Mouse (Mus musculus) G1E-ER4 (cell line): ENCODE results near the gene Tax1bp1. TPM values are rescaled to one million over a fixed set of nuclear protein-coding genes. Genes with fewer than 3 reads are reported as not detected.

Experiments
- GATA1 ChIP-seq: IDR thresholded peaks from one replicate; pipeline ENCODE4 v1.8.0; 2012; ENCODE audit warnings: low read length, inconsistent platforms
- polyA plus RNA-seq: library from polyadenylated mRNA; stranded (reverse); fragments of >175 nt; gene quantifications from 2 replicates; pipeline ENCODE4 v1.2.3, GENCODE M21; 2012

Tax1bp1 gene
- polyA plus RNA-seq, result 9.6 and 18.5 TPM in 2 replicates

DNA sequence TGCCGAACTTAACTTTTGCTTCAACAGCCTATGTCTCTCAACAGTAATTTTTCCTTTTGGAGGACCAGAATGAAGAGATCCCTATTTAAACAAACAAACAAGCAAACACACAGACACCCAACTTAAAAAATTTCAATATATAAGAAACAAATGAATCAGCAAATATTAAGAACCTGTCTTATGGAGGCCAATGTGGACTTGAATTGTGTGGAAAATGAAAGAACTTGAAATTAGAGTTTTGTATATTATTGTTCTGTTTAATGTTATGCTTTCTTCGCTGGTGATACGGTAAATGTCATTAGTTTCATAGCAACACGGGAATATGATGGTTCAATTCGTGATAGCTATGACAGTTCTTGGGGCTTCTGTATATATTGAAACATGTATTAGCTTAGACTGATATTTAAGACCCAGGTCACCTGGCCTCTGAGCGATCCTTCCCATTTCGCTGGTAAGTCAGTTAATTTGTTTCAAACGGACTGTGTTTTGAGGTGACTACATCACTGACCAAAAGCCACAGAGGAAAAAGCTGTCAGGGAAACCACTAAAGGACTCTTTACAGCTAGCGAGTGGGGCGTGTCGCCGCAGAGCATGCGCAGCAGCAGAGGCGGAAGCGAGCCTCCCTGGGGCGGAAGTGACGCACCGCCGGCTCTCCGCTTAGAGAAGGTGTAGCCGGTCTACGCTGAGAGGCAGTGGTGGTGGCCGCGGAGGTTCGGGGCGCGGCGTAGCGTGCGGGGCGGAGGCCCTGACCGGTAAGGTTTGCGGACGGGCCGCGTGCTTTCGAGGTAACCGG lies at the start of gene Tax1bp1:
Gene Tax1bp1 (plus strand): TSS at position 626 of the 793 bp plus-strand sequence.
- no peak for TF ChIP-seq GATA1

DNA sequence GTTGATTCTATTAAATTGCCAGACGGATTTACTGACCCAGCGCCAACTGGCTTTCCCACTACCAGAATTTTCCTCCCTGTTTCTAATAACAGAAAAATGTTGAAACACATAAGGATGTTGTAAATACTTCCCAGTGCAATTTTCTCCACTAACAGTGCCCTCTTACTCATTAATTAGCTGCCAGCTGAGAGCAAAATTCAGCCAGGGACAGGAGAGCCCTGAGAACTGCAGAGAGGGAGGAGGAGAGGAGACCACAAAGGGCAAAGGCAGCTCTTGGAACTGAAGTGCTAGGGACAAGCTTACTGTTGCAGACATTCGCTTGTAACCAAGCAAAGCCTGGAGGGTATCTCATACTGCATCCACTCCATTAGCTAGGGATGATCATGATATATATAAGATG lies 45.9 kb upstream of the Tax1bp1 start:
- TF ChIP-seq GATA1, result no peak

DNA sequence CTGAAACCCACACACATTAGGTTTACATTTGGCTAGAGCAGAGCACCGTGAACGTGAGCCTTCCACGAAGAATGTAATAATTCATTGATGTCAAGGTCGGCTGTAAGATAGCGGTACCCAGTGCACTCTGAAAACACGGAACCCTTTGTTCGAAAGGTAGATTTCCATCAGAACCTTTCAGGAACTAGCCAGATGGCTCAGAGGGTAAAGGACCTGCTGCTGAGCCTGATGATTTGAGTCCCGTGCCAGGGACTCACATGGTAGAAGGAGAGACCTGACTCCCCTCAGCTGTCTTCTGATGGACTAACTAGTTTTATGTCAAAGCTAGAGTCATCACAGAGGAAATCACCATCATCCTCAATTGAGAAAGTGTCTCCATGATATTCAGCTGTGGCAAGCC lies 41.7 kb upstream of the Tax1bp1 start:
- TF ChIP-seq GATA1, result no peak

DNA sequence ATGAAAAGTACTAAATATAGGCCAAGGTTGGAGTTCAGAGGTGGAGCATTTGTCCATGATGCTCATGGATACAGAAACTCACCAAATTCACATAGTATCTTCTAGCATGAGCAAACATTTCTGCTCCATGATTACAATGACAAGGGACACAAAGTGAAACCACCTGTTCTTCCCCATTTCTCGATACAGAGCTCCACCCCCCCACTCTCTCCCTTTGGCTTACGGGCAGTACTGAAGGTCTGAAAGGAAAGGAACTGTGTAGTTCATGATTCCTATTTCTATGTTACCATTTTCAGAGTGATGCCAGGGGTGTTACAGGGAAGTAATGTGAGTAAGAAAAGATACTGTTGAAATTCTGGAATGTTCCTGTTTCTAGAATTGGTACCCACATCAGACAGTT lies 41.0 kb upstream of the Tax1bp1 start:
- TF ChIP-seq GATA1, result no peak

DNA sequence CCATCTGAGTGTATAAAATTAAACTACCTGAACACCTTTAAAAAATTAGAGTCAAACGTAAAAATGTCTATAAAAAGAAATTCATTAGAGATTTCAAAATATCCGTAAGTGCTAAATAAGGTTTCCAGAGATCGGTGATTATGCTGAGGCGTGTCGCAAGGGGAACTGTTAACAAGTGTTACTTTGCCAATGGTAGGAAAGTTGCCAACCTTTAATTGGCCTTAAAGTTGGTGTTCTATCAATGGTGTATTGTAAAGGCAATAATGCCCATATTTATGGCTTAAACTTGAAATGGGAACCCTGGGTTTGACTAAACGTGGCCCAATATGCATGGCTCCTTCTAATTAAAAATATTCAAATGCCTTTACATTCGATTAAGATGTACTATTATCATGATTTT lies 39.8 kb upstream of the Tax1bp1 start:
- TF ChIP-seq GATA1, result no peak

DNA sequence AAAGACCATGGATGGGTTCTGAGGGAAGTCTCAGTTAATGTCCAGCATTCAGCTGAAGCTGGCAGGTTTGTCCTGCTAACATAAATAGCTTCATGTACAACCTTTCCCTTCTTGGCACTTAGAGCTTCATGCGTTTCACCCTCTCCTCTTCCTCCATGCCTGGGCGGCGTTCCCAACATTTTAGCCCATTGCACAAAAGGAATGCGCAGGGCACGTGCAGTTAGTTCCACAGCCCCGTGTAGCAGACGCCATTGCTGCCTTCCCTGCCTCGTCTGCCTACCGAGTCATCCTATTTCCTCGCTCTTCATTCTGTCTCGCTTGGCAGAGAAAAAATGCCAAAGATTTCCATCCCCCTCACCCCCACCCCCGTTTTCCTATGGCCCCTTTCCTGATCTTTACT lies 39.0 kb upstream of the Tax1bp1 start:
- no peak for TF ChIP-seq GATA1

DNA sequence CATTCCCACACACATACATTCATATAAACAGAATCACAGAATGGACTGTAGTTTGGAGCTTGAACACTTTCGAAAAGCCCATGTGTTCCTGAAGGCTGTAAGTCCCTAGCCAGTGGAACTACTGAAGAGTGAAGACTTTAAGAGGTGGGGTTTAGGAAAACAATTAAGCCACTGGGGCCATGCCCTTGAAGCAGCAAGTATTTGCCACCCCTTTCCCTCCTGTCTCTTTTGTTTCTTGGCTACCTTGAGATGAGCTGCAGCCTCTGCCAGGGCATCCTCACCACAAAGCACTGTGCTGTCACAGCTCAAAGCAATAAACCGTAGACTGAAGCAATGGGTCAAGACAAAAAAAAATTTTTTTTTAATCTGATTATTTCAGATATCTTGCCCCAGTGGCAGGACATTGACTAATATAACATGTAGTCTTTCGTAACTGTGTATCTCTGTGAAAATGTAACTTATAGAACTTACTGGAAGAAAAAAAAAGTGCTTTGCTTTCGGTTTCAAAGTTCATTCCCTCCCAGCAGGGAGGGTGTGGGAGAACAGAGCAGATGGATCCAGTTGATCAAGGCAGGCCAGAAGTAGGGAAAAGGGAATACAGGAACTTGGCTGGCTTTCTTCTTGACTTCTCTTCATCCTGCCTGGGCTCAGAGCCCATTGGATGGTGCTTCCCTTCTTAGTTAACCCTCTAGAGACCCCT lies 38.2 kb upstream of the Tax1bp1 start:
- TF ChIP-seq GATA1, result no peak

DNA sequence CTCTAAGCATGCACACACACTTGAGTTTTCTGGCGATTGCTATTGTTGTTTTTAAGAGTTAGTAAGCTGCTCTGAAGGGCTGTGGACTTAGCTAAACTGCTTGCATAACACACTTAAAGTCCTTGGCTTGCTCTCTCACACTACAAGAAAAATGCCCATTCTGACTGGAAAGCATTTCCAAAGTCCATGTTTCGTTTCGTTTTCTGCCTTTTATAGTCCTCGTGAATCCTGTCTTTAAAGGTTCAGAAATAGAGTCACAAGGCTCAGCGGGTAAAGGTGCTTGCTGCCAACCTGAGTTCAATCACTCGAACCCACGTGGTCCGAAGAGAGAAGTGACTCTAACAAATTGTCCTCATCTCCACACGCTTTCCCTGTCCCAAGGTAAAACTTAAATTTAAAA lies 34.0 kb upstream of the Tax1bp1 start:
- no peak for TF ChIP-seq GATA1

DNA sequence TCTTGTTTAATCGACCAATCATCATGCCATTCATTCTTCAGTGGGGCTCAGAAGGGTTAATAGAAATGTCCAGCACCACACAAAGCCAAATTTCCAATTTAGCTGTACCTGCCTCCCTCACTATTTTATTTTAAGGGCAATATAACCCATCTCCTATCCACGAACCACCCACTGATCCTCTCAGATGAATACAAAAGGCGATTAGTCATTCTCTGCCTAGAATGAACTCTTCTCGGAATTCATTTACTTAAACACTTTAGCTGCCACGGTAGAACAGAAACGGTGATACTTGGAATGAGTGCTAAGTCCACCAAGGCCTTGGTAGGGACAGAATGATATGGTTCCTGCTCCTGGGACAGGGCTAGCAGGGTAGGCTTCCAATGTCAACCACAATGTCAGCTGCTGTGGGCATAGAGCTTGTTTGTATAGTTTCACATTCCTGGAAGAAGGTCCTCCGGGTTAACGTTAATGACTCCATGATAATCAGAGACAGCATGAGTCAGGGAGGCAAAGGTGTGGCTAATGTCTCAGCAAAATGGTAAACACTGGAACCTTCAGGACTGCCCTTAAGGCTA lies 33.0 kb upstream of the Tax1bp1 start:
- TF ChIP-seq GATA1, result no peak

DNA sequence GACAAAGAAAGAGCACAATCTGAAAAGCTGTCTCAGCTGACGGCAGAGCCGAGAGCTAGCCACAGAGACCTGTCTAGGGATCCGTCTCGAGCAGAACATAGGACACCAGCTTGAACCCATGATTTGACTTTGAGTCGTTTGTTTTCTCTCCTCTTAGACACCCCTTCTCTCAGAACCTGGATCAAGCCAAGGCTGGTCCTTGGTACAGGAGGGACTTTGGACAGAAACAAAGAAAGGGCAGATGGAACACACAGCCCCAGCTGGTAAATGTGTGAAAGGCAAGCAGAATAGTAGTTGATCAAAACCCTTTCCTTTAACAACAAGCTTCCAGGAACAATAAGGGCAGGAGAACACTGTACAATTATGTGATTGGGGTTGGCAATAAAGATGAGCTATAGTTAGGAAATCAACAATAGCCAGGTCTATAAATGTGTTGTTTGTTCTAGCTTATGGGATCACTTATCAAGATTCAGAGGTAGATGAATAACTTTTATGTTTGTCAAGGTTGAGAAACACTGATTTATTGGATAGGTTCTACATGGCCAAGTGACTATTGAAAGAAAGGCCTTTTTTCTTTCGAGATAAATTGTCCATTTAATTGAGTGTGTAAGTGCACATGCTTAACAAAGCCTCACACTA lies 31.6 kb upstream of the Tax1bp1 start:
- no peak for TF ChIP-seq GATA1

DNA sequence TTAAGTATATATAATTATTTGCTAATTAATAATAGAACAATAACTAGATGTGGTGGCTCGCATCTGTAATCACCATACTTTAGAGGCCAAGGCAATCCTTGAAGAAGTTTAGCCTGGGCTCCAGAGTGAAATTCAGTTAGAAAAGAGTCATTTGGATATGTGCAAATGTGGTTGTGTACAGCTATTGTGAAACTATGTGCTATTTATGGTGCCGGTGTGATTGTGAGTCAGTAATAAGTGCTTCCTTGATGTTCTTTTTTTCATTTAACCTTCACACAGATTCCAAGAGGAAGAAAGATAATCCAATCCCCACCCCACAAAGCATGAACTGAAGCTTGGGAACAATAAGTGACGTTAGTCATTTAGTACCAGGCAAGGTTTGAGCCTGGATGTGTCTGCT lies 30.9 kb upstream of the Tax1bp1 start:
- TF ChIP-seq GATA1, result no peak

DNA sequence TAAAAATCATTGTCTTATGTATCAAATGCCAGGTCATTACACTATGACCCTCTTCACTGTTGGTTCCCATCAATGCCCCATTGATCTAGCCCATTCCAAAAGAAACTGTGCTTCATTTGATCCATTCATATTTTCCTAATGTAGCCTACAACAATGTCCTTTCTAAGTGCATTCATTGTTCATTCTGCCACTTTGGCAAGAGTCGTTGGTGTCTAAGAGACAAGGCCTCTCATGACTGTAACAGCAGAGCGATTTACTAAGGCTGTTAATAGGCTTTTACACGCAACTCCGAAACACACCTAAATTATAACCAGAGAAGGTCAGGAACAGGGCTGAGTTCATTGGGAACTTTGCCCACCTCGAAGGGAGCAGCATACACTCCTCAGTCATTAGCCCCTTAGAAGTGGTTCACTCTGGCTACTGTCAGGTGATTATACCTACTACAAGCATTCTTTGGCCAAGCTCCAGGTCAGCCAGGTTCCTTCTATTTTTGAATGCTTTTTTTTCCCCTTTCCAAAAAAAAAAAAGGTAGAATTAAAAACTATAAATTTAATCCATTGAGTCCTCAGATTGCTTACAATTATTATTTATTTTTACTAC lies 26.5 kb upstream of the Tax1bp1 start:
- TF ChIP-seq GATA1, result no peak

DNA sequence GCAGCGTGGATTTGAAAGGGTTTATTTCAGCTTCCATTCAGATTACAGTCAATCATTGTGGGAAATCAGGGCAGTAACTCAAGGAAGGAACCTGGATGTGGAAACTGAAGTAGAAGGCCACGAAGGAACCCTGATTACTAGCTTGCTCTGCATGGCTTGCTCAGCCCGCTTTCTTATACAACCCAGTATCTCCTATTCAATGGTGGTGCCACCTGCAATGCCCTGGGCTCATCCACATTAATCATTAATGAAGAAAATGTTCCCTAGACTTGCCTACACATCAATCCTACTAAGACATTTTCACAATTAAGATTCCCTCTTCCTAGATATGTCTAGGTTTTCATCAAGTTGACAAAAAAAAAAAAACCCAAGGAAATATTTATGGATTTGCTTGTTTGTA lies 23.2 kb upstream of the Tax1bp1 start:
- TF ChIP-seq GATA1, result no peak

DNA sequence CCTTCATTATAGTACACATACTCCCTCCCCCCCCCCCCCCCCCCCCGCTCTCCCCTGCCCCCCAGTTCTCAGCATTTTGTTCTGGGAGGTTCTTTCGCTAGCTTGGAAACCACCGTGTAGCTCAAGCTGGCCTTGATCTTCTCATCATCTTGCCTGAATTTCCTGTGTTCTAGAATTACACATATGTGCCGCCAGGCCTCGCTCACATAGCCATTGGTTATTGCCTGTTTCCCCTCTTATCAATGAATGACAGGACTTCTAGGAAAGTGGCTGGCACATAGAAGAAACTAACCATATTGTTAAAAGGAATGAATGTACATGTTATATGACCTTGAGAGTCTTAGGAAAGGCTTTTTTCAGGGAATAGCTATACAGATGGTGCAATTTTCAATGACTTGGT lies 21.7 kb upstream of the Tax1bp1 start:
- TF ChIP-seq GATA1, result no peak

DNA sequence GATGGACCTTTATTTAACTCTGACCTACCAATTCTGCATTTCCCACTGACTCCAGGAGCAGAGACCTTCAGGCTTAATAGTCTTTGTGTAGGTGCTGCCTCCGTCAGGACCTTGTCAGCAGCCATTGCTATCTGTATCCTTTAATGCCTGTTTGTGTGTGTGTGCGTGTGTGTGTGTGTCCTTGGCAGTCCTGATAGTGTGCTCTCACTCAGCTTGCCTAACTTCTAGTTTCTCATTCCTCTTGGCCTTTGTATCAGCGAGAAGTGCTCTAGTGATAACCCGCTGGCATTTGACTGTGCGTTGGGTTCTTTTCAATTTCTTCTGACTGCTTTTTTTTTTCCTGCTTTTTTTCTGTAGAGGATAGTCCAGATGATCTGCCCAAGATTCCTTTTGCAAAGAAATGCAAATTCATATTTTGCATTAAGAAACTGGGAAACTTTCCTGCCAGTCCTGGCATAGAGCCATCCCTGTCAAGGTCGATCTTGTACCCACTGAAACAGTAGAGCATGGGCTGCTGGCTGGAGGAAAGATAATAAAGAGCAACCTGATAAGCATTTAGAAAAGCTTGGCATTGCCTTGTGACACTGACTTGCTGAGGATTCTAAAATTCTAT lies 21.0 kb upstream of the Tax1bp1 start:
- no peak for TF ChIP-seq GATA1

DNA sequence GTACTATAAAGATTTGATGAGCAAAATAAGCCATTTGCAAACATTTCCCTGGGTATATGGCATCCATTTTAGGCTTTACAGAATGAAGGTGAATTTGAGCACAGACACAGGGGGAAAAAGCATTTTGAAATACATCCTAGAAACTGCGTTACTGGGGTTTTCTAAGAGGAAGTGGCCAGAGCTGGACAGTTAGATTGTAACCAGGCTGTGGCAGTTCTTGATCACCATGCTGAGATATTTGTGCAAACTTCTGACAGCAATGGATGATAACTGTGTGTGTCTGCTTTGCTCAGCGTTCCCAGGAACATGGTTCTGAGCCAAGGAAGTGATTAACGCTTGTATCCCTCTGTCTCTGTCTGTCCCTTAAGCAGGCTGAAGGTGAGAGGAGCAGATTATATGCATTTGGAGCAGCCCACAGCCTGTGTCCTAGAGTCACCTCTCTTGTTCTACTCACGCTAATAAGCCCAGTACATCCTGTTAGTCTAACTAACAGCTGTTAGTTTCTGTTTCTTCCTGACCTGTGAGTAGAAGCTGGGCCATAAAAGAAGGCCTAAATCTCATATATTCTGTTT lies 15.5 kb upstream of the Tax1bp1 start:
- peak; percentile 17 for TF ChIP-seq GATA1
